Mouse (Mus musculus): ENCODE results near the gene Psd. TPM values are rescaled to one million over a fixed set of nuclear protein-coding genes. Genes with fewer than 3 reads are reported as not detected.

Psd gene
- total RNA-seq, 2 experiments from 2014 or later, result 799 to 877 TPM

GRCm38 (mm10) chr19:46322144-46322995 is 4.6 kb downstream of the Psd start:
- DNase-seq (ENCODE audit: low spot score in 2 of 2), result no peak

- peak; percentile 68 to 69 for DNase-seq (ENCODE audit: low spot score in 2 of 2)
Observed at GRCm38 (mm10) chr19:46321101-46321943, 5.6 kb downstream of the Psd start.

GRCm38 (mm10) chr19:46320076-46320785 is 6.7 kb downstream of the Psd start:
- peak in 1 of 2 experiments; percentile 21 for DNase-seq (ENCODE audit: low spot score in 2 of 2)

- DNase-seq (ENCODE audit: low spot score in 2 of 2), result peak; percentile 92 to 96
Observed at GRCm38 (mm10) chr19:46318586-46319378, 8.2 kb downstream of the Psd start.

- peak; percentile 68 to 69 for DNase-seq (ENCODE audit: low spot score in 2 of 2)
Observed at GRCm38 (mm10) chr19:46318031-46318471, 8.9 kb downstream of the Psd start.

- peak in 1 of 2 experiments; percentile 26 for DNase-seq (ENCODE audit: low spot score in 2 of 2)
Observed at GRCm38 (mm10) chr19:46317546-46317885, 9.4 kb downstream of the Psd start.

- DNase-seq (ENCODE audit: low spot score in 2 of 2), result peak; percentile 81 to 91
Observed at GRCm38 (mm10) chr19:46316846-46317545, 10.0 kb downstream of the Psd start.

GRCm38 (mm10) chr19:46315752-46316610 is 11.0 kb downstream of the Psd start:
- DNase-seq (ENCODE audit: low spot score in 2 of 2), result peak; percentile 9 to 46

GRCm38 (mm10) chr19:46314872-46315742 is 11.8 kb downstream of the Psd start:
- peak; percentile 0 to 10 for DNase-seq (ENCODE audit: low spot score in 2 of 2)

- DNase-seq (ENCODE audit: low spot score in 2 of 2), result no peak
Observed at GRCm38 (mm10) chr19:46314151-46314601, 12.8 kb downstream of the Psd start.

- no peak for DNase-seq (ENCODE audit: low spot score in 2 of 2)
Observed at GRCm38 (mm10) chr19:46313591-46313990, 13.4 kb downstream of the Psd start.

- DNase-seq (ENCODE audit: low spot score in 2 of 2), result no peak
Observed at GRCm38 (mm10) chr19:46313116-46313515, 13.8 kb downstream of the Psd start.

GRCm38 (mm10) chr19:46312566-46312965 is 14.4 kb downstream of the Psd start:
- peak in 1 of 2 experiments; percentile 3 for DNase-seq (ENCODE audit: low spot score in 2 of 2)

- DNase-seq (ENCODE audit: low spot score in 2 of 2), result no peak
Observed at GRCm38 (mm10) chr19:46311341-46311740, 15.6 kb downstream of the Psd start.

- DNase-seq (ENCODE audit: low spot score in 2 of 2), result peak in 1 of 2 experiments; percentile 7
Observed at GRCm38 (mm10) chr19:46310312-46310865, 16.6 kb downstream of the Psd start.

GRCm38 (mm10) chr19:46309651-46310305 is 17.2 kb downstream of the Psd start:
- peak; percentile 1 to 9 for DNase-seq (ENCODE audit: low spot score in 2 of 2)
